Mouse (Mus musculus): ENCODE results near the gene Asah2.

Gene Asah2

GRCm38 (mm10) chr19:31971405-31971804 lies 136.6 kb downstream of the Asah2 start:
- no peak for DNase-seq

GRCm38 (mm10) chr19:31967933-31968532 lies 140.0 kb downstream of the Asah2 start:
- DNase-seq, result peak; percentile 62

GRCm38 (mm10) chr19:31963147-31963546 lies 144.9 kb downstream of the Asah2 start:
- no peak for DNase-seq

- no peak for DNase-seq
Measured at GRCm38 (mm10) chr19:31960434-31960833, 147.6 kb downstream of the Asah2 start.

- DNase-seq, result no peak
Measured at GRCm38 (mm10) chr19:31956359-31956758, 151.7 kb downstream of the Asah2 start.

GRCm38 (mm10) chr19:31954696-31955095 lies 153.3 kb downstream of the Asah2 start:
- no peak for DNase-seq

GRCm38 (mm10) chr19:31954267-31954666 lies 153.7 kb downstream of the Asah2 start:
- DNase-seq, result no peak

- no peak for DNase-seq
Measured at GRCm38 (mm10) chr19:31953799-31954198, 154.2 kb downstream of the Asah2 start.

GRCm38 (mm10) chr19:31950793-31951489 lies 157.1 kb downstream of the Asah2 start:
- DNase-seq, result no peak
